Mouse (Mus musculus): Measurements from ENCODE around the gene Slc16a9. TPM values are rescaled to one million over a fixed set of nuclear protein-coding genes. Genes with fewer than 3 reads are reported as not detected.

Slc16a9 gene
- 0.55 and 0.61 TPM in 2 replicates for polyA plus RNA-seq (2015; fragmentation: Nextera tagmentation; extraction: Ambion mirVana)

- H3K4me2 ChIP-seq (ENCODE audit: low read depth, low read length): peak within 1 kb of the TSS; percentile 67
- H3K27me3 ChIP-seq (ENCODE audit: control insufficient read depth, insufficient read depth, low read depth, low read length): peaks cover 27% of the 10 kb centered on the region
- H3K36me3 ChIP-seq (ENCODE audit: control insufficient read depth, insufficient read depth): no peaks in the 10 kb centered on the region
- peak within 1 kb of the TSS; percentile 57 for H3K4me3 ChIP-seq (ENCODE audit: low read depth, low read length)
- no peak within 1 kb of the TSS for H3K27ac ChIP-seq (ENCODE audit: low read length)
- peak within 1 kb of the TSS; percentile 43 for H3K9ac ChIP-seq (ENCODE audit: low read depth, low read length)
- WGBS (ENCODE audit: insufficient replicate concordance): 0% methylated on average over 51 of the region's 54 CpGs
- ATAC-seq (ENCODE audit: low read depth): peak; percentile 55
- no peaks in the 10 kb centered on the region for H3K4me1 ChIP-seq (ENCODE audit: control insufficient read depth, low read depth, low read length)
- H3K9me3 ChIP-seq (replicated peaks; ENCODE audit: control insufficient read depth, low read length): no peaks in the 10 kb centered on the region
Measured at GRCm38 (mm10) chr10:70244921-70245558, at the start of gene Slc16a9. TSS of gene Slc16a9 (plus strand) at chr10:70245100.

DNA sequence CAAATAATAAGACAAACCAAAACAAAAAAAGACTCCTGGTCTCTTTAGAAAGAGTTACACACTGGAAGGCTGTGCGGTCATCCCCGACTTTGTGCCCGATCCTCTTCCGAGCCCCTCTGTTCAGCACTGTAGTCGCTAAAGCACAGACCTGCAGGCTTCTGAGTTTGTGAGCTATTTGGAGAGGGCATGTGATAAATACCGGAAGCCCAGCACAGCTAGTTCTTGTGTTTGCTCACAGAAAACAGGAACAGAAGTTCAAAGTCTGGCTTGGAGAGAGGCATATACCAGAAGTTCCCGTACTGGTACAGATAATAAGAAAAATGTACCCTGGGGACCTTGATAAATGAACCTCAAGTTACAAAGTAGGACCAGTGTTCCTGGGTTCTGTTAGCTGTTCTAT lies 49.6 kb upstream of the Slc16a9 start:
- peak overlapping the region; percentile 46; the same call in 1 of the 2 replicates for H3K9ac ChIP-seq (ENCODE audit: low read depth, low read length)

GRCm38 (mm10) chr10:70195786-70196185 lies 49.1 kb upstream of the Slc16a9 start:
- 37% methylated on average over 7 of the region's 7 CpGs for WGBS (ENCODE audit: insufficient replicate concordance)
- Histone ChIP-seq H3K4me2 (ENCODE audit: low read depth, low read length) (peak overlapping the region; percentile 29; the same call in 1 of the 2 replicates), H3K27me3 (ENCODE audit: control insufficient read depth, insufficient read depth, low read depth, low read length) (no peaks in the 10 kb centered on the region), H3K9me3 (replicated peaks; ENCODE audit: control insufficient read depth, low read length) (no peaks in the 10 kb centered on the region), H3K9ac (ENCODE audit: low read depth, low read length) (peak overlapping the region; percentile 46; the same call in 1 of the 2 replicates), H3K4me1 (ENCODE audit: control insufficient read depth, low read depth, low read length) (peaks cover 7% of the 10 kb centered on the region), H3K4me3 (ENCODE audit: low read depth, low read length) (no peak overlapping the region), H3K27ac (ENCODE audit: low read length) (peak overlapping the region; percentile 74), H3K36me3 (ENCODE audit: control insufficient read depth, insufficient read depth) (peaks cover 5% of the 10 kb centered on the region; the same call in 1 of the 2 replicates)
- ATAC-seq (ENCODE audit: low read depth): peak; percentile 73

More for the DNA sequence above, 49.6 kb upstream of the Slc16a9 start:
- WGBS (ENCODE audit: insufficient replicate concordance): 27% methylated on average over 7 of the region's 7 CpGs
- Histone ChIP-seq H3K4me2 (ENCODE audit: low read depth, low read length) (peak overlapping the region; percentile 29), H3K9me3 (replicated peaks; ENCODE audit: control insufficient read depth, low read length) (no peaks in the 10 kb centered on the region), H3K36me3 (ENCODE audit: control insufficient read depth, insufficient read depth) (peaks cover 5% of the 10 kb centered on the region; the same call in 1 of the 2 replicates), H3K4me1 (ENCODE audit: control insufficient read depth, low read depth, low read length) (peaks cover 7% of the 10 kb centered on the region), H3K27ac (ENCODE audit: low read length) (peak overlapping the region; percentile 74), H3K27me3 (ENCODE audit: control insufficient read depth, insufficient read depth, low read depth, low read length) (no peaks in the 10 kb centered on the region), H3K4me3 (ENCODE audit: low read depth, low read length) (no peak overlapping the region)
- peak; percentile 74 for ATAC-seq (ENCODE audit: low read depth)

DNA sequence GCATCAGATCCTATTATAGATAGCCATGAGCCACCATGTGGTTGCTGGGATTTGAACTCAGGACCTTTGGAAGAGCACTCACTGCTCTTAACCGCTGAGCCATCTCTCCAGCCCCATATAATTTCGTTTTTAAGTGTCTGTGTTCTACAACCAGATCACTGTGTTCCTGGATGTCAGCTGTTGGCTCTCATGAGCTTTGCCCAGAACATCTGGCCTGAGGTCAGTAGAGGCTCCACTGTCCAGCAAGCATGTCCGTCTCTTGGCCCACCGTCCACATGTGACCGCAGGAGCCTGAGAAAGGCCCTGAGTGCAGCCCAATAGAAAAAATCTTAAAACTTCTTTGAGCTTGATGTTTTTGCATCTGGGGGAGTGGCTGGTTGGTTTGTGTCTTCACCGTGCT lies 48.2 kb upstream of the Slc16a9 start:
- no peaks in the 10 kb centered on the region for H3K27me3 ChIP-seq (ENCODE audit: control insufficient read depth, insufficient read depth, low read depth, low read length)
- H3K9ac ChIP-seq (ENCODE audit: low read depth, low read length): no peak overlapping the region
- no peak for ATAC-seq (ENCODE audit: low read depth)
- H3K4me3 ChIP-seq (ENCODE audit: low read depth, low read length): no peak overlapping the region
- H3K9me3 ChIP-seq (replicated peaks; ENCODE audit: control insufficient read depth, low read length): no peaks in the 10 kb centered on the region
- peaks cover 7% of the 10 kb centered on the region for H3K4me1 ChIP-seq (ENCODE audit: control insufficient read depth, low read depth, low read length)
- peaks cover 2% of the 10 kb centered on the region; the same call in 1 of the 2 replicates for H3K36me3 ChIP-seq (ENCODE audit: control insufficient read depth, insufficient read depth)
- H3K27ac ChIP-seq (ENCODE audit: low read length): no peak overlapping the region
- H3K4me2 ChIP-seq (ENCODE audit: low read depth, low read length): no peak overlapping the region
- WGBS (ENCODE audit: insufficient replicate concordance): 73% methylated on average over 6 of the region's 6 CpGs

- peaks cover 7% of the 10 kb centered on the region for H3K4me1 ChIP-seq (ENCODE audit: control insufficient read depth, low read depth, low read length)
- H3K9ac ChIP-seq (ENCODE audit: low read depth, low read length): no peak overlapping the region
- H3K4me3 ChIP-seq (ENCODE audit: low read depth, low read length): no peak overlapping the region
- H3K9me3 ChIP-seq (replicated peaks; ENCODE audit: control insufficient read depth, low read length): no peaks in the 10 kb centered on the region
- H3K36me3 ChIP-seq (ENCODE audit: control insufficient read depth, insufficient read depth): peaks cover 2% of the 10 kb centered on the region; the same call in 1 of the 2 replicates
- H3K27ac ChIP-seq (ENCODE audit: low read length): no peak overlapping the region
- WGBS (ENCODE audit: insufficient replicate concordance): 68% methylated on average over 2 of the region's 2 CpGs
- H3K27me3 ChIP-seq (ENCODE audit: control insufficient read depth, insufficient read depth, low read depth, low read length): no peaks in the 10 kb centered on the region
- H3K4me2 ChIP-seq (ENCODE audit: low read depth, low read length): no peak overlapping the region
- no peak for ATAC-seq (ENCODE audit: low read depth)
Measured at GRCm38 (mm10) chr10:70197601-70198000, 47.3 kb upstream of the Slc16a9 start.

DNA sequence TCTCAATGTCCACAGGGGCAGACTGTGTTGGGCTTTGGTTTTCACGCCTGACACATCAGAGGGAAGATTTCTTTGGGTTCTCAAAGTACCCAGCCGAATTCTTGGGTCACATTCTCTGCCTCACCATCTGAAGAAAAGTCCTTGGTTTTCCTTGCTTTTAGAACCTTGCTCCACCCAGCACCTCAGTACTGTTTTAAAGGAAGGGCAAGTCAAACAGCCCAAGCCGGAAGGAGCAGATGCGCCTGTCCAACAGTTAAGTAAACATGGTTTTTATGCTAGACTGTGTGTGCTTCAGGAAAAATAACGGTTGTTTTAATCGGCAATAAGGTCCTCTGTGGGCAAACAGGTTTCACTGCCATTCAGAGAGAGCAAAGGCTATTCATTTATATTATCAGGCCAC lies 46.9 kb upstream of the Slc16a9 start:
- Histone ChIP-seq H3K9ac (ENCODE audit: low read depth, low read length) (no peak overlapping the region), H3K4me2 (ENCODE audit: low read depth, low read length) (no peak overlapping the region), H3K36me3 (ENCODE audit: control insufficient read depth, insufficient read depth) (no peaks in the 10 kb centered on the region), H3K4me3 (ENCODE audit: low read depth, low read length) (no peak overlapping the region), H3K9me3 (replicated peaks; ENCODE audit: control insufficient read depth, low read length) (no peaks in the 10 kb centered on the region), H3K27ac (ENCODE audit: low read length) (no peak overlapping the region), H3K4me1 (ENCODE audit: control insufficient read depth, low read depth, low read length) (peaks cover 7% of the 10 kb centered on the region), H3K27me3 (ENCODE audit: control insufficient read depth, insufficient read depth, low read depth, low read length) (no peaks in the 10 kb centered on the region)
- ATAC-seq (ENCODE audit: low read depth): no peak
- 58% methylated on average over 6 of the region's 6 CpGs for WGBS (ENCODE audit: insufficient replicate concordance)

- H3K4me3 ChIP-seq (ENCODE audit: low read depth, low read length): no peak overlapping the region
- no peaks in the 10 kb centered on the region for H3K36me3 ChIP-seq (ENCODE audit: control insufficient read depth, insufficient read depth)
- H3K4me2 ChIP-seq (ENCODE audit: low read depth, low read length): no peak overlapping the region
- H3K4me1 ChIP-seq (ENCODE audit: control insufficient read depth, low read depth, low read length): peaks cover 7% of the 10 kb centered on the region
- H3K27me3 ChIP-seq (ENCODE audit: control insufficient read depth, insufficient read depth, low read depth, low read length): no peaks in the 10 kb centered on the region
- H3K27ac ChIP-seq (ENCODE audit: low read length): no peak overlapping the region
- no peak overlapping the region for H3K9ac ChIP-seq (ENCODE audit: low read depth, low read length)
- H3K9me3 ChIP-seq (replicated peaks; ENCODE audit: control insufficient read depth, low read length): no peaks in the 10 kb centered on the region
- ATAC-seq (ENCODE audit: low read depth): no peak
- 82% methylated on average over 7 of the region's 7 CpGs for WGBS (ENCODE audit: insufficient replicate concordance)
Measured at GRCm38 (mm10) chr10:70198951-70199463, 45.9 kb upstream of the Slc16a9 start.

- H3K4me3 ChIP-seq (ENCODE audit: low read depth, low read length): no peak overlapping the region
- peaks cover 7% of the 10 kb centered on the region for H3K4me1 ChIP-seq (ENCODE audit: control insufficient read depth, low read depth, low read length)
- 49% methylated on average over 6 of the region's 6 CpGs for WGBS (ENCODE audit: insufficient replicate concordance)
- H3K27me3 ChIP-seq (ENCODE audit: control insufficient read depth, insufficient read depth, low read depth, low read length): no peaks in the 10 kb centered on the region
- H3K36me3 ChIP-seq (ENCODE audit: control insufficient read depth, insufficient read depth): no peaks in the 10 kb centered on the region
- no peaks in the 10 kb centered on the region for H3K9me3 ChIP-seq (replicated peaks; ENCODE audit: control insufficient read depth, low read length)
- no peak overlapping the region for H3K27ac ChIP-seq (ENCODE audit: low read length)
- no peak for ATAC-seq (ENCODE audit: low read depth)
- H3K9ac ChIP-seq (ENCODE audit: low read depth, low read length): no peak overlapping the region
- H3K4me2 ChIP-seq (ENCODE audit: low read depth, low read length): no peak overlapping the region
Measured at GRCm38 (mm10) chr10:70199466-70200210, 45.3 kb upstream of the Slc16a9 start.

Measured in liver, embryonic 16.5 days (tissue).